Mouse (Mus musculus): ENCODE measurements around the gene Catsperg1.

Gene Catsperg1

GRCm38 (mm10) chr7:29134230-29134629, 79.6 kb downstream of the Catsperg1 start:
- no peak for DNase-seq

All from cerebellum, postnatal 25 days (tissue).